Mouse (Mus musculus): ENCODE measurements around the gene Slc6a19.

The Slc6a19 gene

GRCm38 (mm10) chr13:73692249-73692868 lies 12.3 kb downstream of the Slc6a19 start:
- TF ChIP-seq GATA4 (IDR thresholded peaks at IDR 0.05; ENCODE audit: insufficient replicate concordance, low read length): no peak

- no peak for TF ChIP-seq GATA4 (IDR thresholded peaks at IDR 0.05; ENCODE audit: insufficient replicate concordance, low read length)
These were observed 15.7 kb downstream of the Slc6a19 start for GRCm38 (mm10) chr13:73688934-73689333.

GRCm38 (mm10) chr13:73687601-73688000 lies 17.1 kb downstream of the Slc6a19 start:
- no peak for TF ChIP-seq GATA4 (IDR thresholded peaks at IDR 0.05; ENCODE audit: insufficient replicate concordance, low read length)

GRCm38 (mm10) chr13:73685502-73685901 lies 19.2 kb downstream of the Slc6a19 start:
- no peak for TF ChIP-seq GATA4 (IDR thresholded peaks at IDR 0.05; ENCODE audit: insufficient replicate concordance, low read length)

GRCm38 (mm10) chr13:73684412-73684811 lies 20.3 kb downstream of the Slc6a19 start:
- TF ChIP-seq GATA4 (IDR thresholded peaks at IDR 0.05; ENCODE audit: insufficient replicate concordance, low read length): no peak

GRCm38 (mm10) chr13:73683682-73684081 lies 21.0 kb downstream of the Slc6a19 start:
- TF ChIP-seq GATA4 (IDR thresholded peaks at IDR 0.05; ENCODE audit: insufficient replicate concordance, low read length): no peak

- TF ChIP-seq GATA4 (IDR thresholded peaks at IDR 0.05; ENCODE audit: insufficient replicate concordance, low read length): no peak
These were observed 22.4 kb downstream of the Slc6a19 start for GRCm38 (mm10) chr13:73682226-73682625.

- TF ChIP-seq GATA4 (IDR thresholded peaks at IDR 0.05; ENCODE audit: insufficient replicate concordance, low read length): no peak
These were observed 24.3 kb downstream of the Slc6a19 start for GRCm38 (mm10) chr13:73680394-73680793.

GRCm38 (mm10) chr13:73679311-73679710 lies 25.4 kb downstream of the Slc6a19 start:
- TF ChIP-seq GATA4 (IDR thresholded peaks at IDR 0.05; ENCODE audit: insufficient replicate concordance, low read length): no peak

GRCm38 (mm10) chr13:73677853-73678252 lies 26.8 kb downstream of the Slc6a19 start, which contains the start of gene Slc6a18:
Gene Slc6a18, minus strand, starts transcription at chr13:73678023.
- no peak for TF ChIP-seq GATA4 (IDR thresholded peaks at IDR 0.05; ENCODE audit: insufficient replicate concordance, low read length)

- no peak for TF ChIP-seq GATA4 (IDR thresholded peaks at IDR 0.05; ENCODE audit: insufficient replicate concordance, low read length)
These were observed 29.5 kb downstream of the Slc6a19 start for GRCm38 (mm10) chr13:73675161-73675560.

- TF ChIP-seq GATA4 (IDR thresholded peaks at IDR 0.05; ENCODE audit: insufficient replicate concordance, low read length): no peak
These were observed 44.4 kb downstream of the Slc6a19 start for GRCm38 (mm10) chr13:73660163-73660695.

GRCm38 (mm10) chr13:73658953-73659352 lies 45.7 kb downstream of the Slc6a19 start:
- TF ChIP-seq GATA4 (IDR thresholded peaks at IDR 0.05; ENCODE audit: insufficient replicate concordance, low read length): no peak

- TF ChIP-seq GATA4 (IDR thresholded peaks at IDR 0.05; ENCODE audit: insufficient replicate concordance, low read length): no peak
These were observed 49.7 kb downstream of the Slc6a19 start for GRCm38 (mm10) chr13:73654976-73655375.

- TF ChIP-seq GATA4 (IDR thresholded peaks at IDR 0.05; ENCODE audit: insufficient replicate concordance, low read length): no peak
These were observed 51.4 kb downstream of the Slc6a19 start for GRCm38 (mm10) chr13:73653266-73653665.

- TF ChIP-seq GATA4 (IDR thresholded peaks at IDR 0.05; ENCODE audit: insufficient replicate concordance, low read length): no peak
These were observed 58.1 kb downstream of the Slc6a19 start for GRCm38 (mm10) chr13:73646397-73647087.

Data from liver, adult (tissue).